Mouse (Mus musculus): Measurements from ENCODE around the gene Chrm4. TPM values are rescaled to one million over a fixed set of nuclear protein-coding genes. Genes with fewer than 3 reads are reported as not detected.
A peak's percentile ranks its signal among the peaks of the same experiment; 100 is the strongest.

Gene Chrm4
- polyA plus RNA-seq, 1 experiment from 2014 or later = 0.56 TPM

DNA sequence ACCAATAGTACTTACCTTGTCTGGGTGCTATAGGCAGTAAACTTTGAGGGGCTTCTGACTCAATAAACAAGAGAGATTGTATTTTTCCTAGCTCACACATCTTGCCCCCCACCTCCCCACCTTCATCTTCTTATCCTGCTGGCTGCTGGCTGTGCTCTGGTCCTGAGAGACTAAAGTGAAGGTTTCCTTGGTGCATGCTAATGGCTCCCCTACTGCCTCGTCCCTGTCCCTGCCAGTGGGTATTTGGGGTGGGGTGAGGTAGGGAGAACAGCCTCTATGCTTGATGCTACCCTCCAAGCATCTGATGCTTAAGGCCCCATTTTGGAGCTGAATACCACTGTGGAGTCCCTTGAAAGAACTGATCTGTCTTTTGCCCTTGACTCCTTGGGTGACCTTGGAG lies 2.3 kb upstream of the Chrm4 start:
- H3K4me1 ChIP-seq = peaks cover 35% of the 10 kb centered on the region

DNA sequence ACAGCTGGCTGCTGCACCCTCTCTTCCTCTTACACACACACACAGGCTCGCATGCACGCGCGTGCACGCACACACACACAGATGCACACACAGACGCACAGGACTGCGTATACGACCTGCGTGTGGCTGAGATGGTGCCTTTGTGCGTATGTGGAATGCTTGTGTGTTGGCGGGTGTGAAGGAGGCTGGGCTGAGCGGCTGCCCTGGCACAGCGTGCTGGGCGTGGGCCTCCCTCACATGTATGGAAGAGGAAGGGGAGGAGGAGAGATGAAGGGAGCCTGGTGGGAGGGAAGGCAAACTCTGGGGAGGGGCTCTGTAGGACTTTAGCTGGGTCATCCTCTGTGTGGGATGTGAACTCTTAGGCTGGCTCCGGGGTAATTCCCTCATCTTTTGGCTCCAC lies 1.6 kb upstream of the Chrm4 start:
- ATAC-seq (ENCODE audit: low FRiP score, low read depth) = no peak
- peaks cover 65% of the 10 kb centered on the region for H3K27me3 ChIP-seq
- H3K36me3 ChIP-seq = no peaks in the 10 kb centered on the region
- no peak overlapping the region for H3K9ac ChIP-seq (replicated peaks)
- H3K4me1 ChIP-seq = peaks cover 41% of the 10 kb centered on the region
- no peaks in the 10 kb centered on the region for H3K9me3 ChIP-seq
- no peak overlapping the region for H3K4me2 ChIP-seq (replicated peaks)
- H3K27ac ChIP-seq (replicated peaks) = no peak overlapping the region
- no peak overlapping the region for H3K4me3 ChIP-seq
- 90% methylated on average over 15 of the region's 15 CpGs for WGBS

More for the DNA sequence above, 2.3 kb upstream of the Chrm4 start:
- Histone ChIP-seq H3K9me3 (no peaks in the 10 kb centered on the region), H3K9ac (replicated peaks) (no peak overlapping the region), H3K27ac (replicated peaks) (no peak overlapping the region), H3K4me3 (no peak overlapping the region), H3K27me3 (peaks cover 72% of the 10 kb centered on the region), H3K4me2 (replicated peaks) (no peak overlapping the region), H3K36me3 (no peaks in the 10 kb centered on the region)
- no peak for ATAC-seq (ENCODE audit: low FRiP score, low read depth)
- WGBS = 67% methylated on average over 1 of the region's 1 CpGs

DNA sequence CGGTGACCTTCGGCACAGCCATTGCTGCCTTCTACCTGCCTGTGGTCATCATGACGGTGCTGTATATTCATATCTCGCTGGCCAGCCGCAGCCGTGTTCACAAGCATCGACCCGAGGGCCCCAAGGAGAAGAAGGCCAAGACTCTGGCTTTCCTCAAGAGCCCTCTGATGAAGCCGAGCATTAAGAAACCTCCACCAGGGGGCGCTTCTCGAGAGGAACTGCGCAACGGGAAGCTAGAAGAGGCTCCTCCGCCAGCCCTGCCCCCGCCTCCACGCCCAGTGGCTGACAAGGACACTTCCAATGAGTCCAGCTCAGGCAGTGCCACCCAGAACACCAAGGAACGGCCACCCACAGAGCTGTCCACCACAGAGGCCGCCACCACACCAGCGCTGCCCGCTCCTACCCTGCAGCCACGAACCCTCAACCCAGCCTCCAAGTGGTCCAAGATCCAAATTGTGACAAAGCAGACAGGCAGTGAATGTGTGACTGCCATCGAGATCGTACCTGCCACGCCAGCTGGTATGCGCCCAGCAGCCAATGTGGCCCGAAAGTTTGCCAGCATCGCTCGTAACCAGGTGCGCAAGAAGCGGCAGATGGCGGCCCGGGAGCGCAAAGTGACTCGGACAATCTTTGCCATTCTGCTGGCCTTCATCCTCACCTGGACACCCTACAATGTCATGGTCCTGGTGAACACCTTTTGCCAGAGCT lies 931 bp downstream of the Chrm4 start:
- H3K4me2 ChIP-seq (replicated peaks) = peak overlapping the region; percentile 12
- H3K9me3 ChIP-seq = no peaks in the 10 kb centered on the region
- no peak overlapping the region for H3K27ac ChIP-seq (replicated peaks)
- no peak overlapping the region for H3K9ac ChIP-seq (replicated peaks)
- 49% methylated on average over 34 of the region's 34 CpGs for WGBS
- peaks cover 46% of the 10 kb centered on the region for H3K4me1 ChIP-seq
- H3K4me3 ChIP-seq = no peak overlapping the region
- H3K36me3 ChIP-seq = no peaks in the 10 kb centered on the region
- no peak for ATAC-seq (ENCODE audit: low FRiP score, low read depth)
- H3K27me3 ChIP-seq = peaks cover 39% of the 10 kb centered on the region

DNA sequence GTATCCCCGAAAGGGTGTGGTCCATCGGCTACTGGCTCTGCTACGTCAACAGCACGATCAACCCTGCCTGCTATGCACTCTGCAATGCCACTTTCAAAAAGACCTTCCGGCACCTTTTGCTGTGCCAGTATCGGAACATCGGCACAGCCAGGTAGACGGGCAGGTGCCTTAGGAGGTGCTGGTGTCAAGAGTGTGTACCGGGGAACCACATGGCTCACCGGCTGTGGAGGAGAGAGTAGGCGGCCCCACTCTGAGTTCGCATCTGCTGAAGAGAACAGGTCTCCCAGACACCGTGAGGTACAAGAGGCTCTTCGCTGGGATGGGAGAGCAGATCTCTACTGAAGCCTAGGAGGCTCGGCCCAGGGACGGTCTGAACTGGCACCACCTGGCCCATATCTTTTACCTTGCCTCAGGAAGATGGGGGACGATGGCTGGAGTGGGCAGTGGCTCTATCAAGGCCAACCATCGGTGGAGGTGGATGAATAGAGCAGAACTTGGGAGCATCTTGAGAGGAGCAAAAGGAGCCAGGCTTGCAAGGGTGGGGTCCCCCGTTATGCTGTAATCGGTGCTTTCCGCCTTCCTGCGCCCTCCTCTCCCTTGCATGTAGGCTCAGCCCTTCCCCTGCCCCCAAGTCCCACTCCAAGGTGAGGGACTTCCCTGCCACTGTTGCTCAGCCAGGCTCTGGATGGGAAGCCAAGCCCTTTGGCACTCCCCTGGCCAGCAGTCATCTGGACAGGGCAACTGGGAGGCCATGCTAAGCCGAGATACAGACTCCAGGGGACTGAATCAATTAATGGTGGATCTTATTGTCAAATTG lies 1.7 kb downstream of the Chrm4 start:
- H3K9ac ChIP-seq (replicated peaks) = no peak overlapping the region
- 76% methylated on average over 23 of the region's 23 CpGs for WGBS
- H3K4me2 ChIP-seq (replicated peaks) = no peak overlapping the region
- H3K27ac ChIP-seq (replicated peaks) = 0 out of 2 replicates have a peak overlapping the region, but pooled peaks have one; percentile 20
- no peak for ATAC-seq (ENCODE audit: low FRiP score, low read depth)
- peaks cover 46% of the 10 kb centered on the region for H3K4me1 ChIP-seq
- H3K9me3 ChIP-seq = no peaks in the 10 kb centered on the region
- no peaks in the 10 kb centered on the region for H3K36me3 ChIP-seq
- H3K4me3 ChIP-seq = no peak overlapping the region
- peaks cover 32% of the 10 kb centered on the region for H3K27me3 ChIP-seq

DNA sequence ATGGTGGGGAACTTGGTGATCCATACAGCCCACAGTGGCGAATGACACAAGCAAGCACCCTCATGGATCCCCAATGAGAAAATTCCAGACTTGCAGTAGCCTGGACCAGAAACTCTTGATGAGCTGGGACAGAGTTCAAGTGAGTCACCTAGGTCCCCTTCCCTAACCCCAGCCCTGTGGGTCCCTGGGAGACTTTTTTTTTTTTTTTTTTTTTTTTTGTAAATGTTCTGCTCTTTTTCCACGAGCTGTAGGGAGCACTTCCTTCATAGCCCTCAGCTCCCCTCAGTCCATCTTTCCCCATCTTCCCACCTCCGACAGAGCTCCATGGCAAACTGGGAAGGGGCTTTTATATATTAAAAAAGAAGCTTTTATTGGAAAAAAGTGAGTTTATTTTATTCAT lies 2.4 kb downstream of the Chrm4 start:
- H3K4me1 ChIP-seq = peaks cover 44% of the 10 kb centered on the region
- H3K9me3 ChIP-seq = no peaks in the 10 kb centered on the region
- ATAC-seq (ENCODE audit: low FRiP score, low read depth) = no peak
- 0 out of 2 replicates have a peak, but pooled peaks cover under 1% of the 10 kb centered on the region for H3K36me3 ChIP-seq
- H3K4me3 ChIP-seq = peak overlapping the region; percentile 76
- peak overlapping the region; percentile 94 for H3K9ac ChIP-seq (replicated peaks)
- H3K27ac ChIP-seq (replicated peaks) = peak overlapping the region; percentile 94; the same call in 1 of the 2 replicates
- H3K27me3 ChIP-seq = peaks cover 25% of the 10 kb centered on the region
- WGBS = 51% methylated on average over 3 of the region's 3 CpGs
- peak overlapping the region; percentile 75 for H3K4me2 ChIP-seq (replicated peaks)

DNA sequence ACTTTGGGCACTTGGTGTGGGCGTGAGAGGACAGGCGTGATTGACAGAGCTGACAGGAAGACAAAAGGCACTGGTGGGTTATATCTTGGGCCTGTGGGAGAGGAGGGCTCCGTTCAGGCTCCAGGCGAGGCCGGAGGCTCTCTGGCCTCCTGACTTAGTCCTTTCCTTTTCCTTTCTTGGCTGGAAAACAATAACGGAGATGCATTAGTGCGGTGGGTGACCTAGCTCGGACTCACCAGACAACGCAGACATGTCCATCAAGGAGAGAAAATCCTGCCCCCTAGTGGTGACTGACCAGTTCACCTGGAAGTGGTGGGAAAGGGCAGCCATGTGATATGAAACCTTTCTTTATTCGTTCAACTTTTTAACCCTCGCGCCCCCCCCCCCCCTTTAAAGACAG lies 2.9 kb downstream of the Chrm4 start:
- peaks cover 44% of the 10 kb centered on the region for H3K4me1 ChIP-seq
- H3K27ac ChIP-seq (replicated peaks) = peak overlapping the region; percentile 94
- no peak for ATAC-seq (ENCODE audit: low FRiP score, low read depth)
- peaks cover 5% of the 10 kb centered on the region; the same call in 1 of the 2 replicates for H3K36me3 ChIP-seq
- H3K9ac ChIP-seq (replicated peaks) = peak overlapping the region; percentile 94
- WGBS = 6% methylated on average over 12 of the region's 12 CpGs
- H3K4me3 ChIP-seq = peak overlapping the region; percentile 76
- peaks cover 20% of the 10 kb centered on the region for H3K27me3 ChIP-seq
- H3K9me3 ChIP-seq = no peaks in the 10 kb centered on the region
- peak overlapping the region; percentile 75 for H3K4me2 ChIP-seq (replicated peaks)

DNA sequence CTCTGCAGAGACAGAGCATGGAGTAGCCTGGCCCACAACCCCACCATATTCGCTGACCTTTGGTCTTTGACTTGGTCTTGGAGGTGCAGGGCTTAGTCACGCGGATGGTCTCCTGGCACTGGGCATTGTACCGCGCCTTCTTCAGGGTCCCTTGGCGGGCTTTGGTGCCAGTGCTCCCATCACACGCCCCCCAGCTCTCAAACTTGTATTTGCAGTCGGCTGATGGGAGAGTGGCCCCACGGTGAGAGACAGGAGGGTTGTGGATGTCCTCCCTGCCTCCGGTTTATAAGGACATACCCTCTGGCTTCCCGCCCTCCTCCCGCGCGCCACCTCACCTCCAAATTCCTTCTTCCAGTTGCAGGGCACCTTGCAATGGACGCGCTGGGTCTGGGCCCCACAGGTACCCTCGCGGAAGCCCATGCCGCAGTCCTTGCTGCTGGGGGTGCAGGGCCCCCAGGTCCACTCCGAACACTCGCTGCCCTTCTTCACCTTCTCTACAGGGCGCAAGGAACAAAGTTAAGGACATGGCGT lies 3.8 kb downstream of the Chrm4 start:
- Histone ChIP-seq H3K4me3 (peak overlapping the region; percentile 76), H3K36me3 (peaks cover 14% of the 10 kb centered on the region; the same call in 1 of the 2 replicates), H3K27ac (replicated peaks) (peak overlapping the region; percentile 94), H3K9ac (replicated peaks) (peak overlapping the region; percentile 94), H3K4me1 (peaks cover 44% of the 10 kb centered on the region), H3K9me3 (no peaks in the 10 kb centered on the region), H3K4me2 (replicated peaks) (peak overlapping the region; percentile 75), H3K27me3 (peaks cover 11% of the 10 kb centered on the region; the same call in 1 of the 2 replicates)
- peak; percentile 0; the same call in 1 of the 2 replicates for ATAC-seq (ENCODE audit: low FRiP score, low read depth)
- WGBS = 1% methylated on average over 23 of the region's 23 CpGs

DNA sequence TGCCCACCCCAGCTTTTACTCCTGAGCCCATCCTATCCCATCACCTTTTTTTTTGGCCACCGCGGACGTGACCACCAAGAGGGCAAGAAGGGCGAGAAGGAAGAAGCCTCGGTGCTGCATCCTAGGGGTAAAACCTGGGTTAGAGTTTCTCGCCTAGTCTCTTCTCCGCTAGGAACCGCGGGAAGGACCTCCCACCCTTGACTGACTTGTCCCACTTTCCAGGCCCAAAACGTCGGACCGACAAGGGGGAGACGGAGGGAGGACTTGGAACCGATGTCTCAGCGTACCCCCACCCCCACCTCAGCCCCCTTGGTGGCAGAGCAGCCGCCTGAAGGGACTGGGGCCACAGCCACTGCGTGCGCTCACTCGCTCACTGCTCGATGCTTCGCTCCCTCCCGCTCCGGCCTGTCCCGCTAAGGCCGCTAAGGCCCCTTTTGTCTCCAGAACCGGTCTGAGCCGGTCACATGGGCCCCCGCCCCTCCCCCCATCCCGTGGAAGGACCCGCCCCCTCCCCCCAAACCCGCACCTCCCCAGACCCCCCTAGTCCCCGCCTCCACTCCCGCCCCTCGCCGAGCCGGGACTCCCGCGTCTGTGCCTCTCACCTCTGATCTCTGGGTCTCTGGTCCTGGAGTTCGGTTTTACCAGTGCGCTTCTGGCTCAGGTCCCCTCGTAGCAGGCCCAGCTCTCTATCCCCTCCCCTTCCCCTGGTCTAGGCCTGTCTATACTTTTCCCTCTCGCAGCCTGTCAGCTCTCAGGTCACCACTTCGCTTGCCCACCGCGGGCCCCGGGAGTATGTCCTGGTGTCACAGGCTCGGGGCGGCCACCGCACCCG lies 4.5 kb downstream of the Chrm4 start:
- Histone ChIP-seq H3K9me3 (no peaks in the 10 kb centered on the region), H3K4me2 (replicated peaks) (peak overlapping the region; percentile 75), H3K4me3 (peak overlapping the region; percentile 76), H3K36me3 (peaks cover 21% of the 10 kb centered on the region), H3K27ac (replicated peaks) (peak overlapping the region; percentile 94), H3K4me1 (peaks cover 44% of the 10 kb centered on the region), H3K27me3 (peaks cover 6% of the 10 kb centered on the region; the same call in 1 of the 2 replicates), H3K9ac (replicated peaks) (peak overlapping the region; percentile 94)
- WGBS = under 1% methylated on average over 49 of the region's 50 CpGs
- peak; percentile 85 for ATAC-seq (ENCODE audit: low FRiP score, low read depth)

DNA sequence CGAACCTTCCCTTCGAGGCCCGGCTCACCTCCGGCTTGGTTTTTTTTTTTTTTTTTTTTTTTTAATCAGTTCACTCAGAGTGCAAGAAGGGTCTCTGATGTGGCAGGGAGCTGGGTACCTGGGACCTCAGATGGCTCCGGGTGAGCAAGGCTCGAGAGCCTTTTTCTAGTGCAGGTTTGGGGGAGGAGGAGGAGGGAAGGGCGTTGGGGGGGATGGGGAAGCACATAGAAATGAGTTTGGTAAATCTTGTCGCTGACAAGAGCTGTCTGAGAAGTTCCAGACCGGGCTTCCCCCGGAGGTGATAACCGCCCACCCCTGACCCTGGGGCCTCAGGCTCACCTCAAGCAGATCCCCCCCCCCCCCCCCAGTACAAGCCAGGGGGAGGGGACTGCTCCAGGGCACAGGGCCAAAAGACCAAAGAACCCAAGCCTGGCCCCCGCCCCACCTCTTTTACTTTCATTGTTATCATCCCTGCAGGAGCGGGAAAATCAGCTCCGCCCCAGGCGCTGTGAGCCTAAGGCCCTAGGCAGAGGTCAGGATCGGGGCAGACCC lies 5.2 kb downstream of the Chrm4 start, which contains the start of gene Mdk:
Gene Mdk, minus strand, starts transcription at position 138 of the 552 bp plus-strand sequence.
- Histone ChIP-seq H3K27ac (replicated peaks) (peak within 1 kb of the TSS; percentile 94), H3K4me3 (peak within 1 kb of the TSS; percentile 76), H3K36me3 (peaks cover 27% of the 10 kb centered on the region), H3K4me2 (replicated peaks) (peak within 1 kb of the TSS; percentile 75), H3K9me3 (no peaks in the 10 kb centered on the region), H3K4me1 (peaks cover 44% of the 10 kb centered on the region), H3K27me3 (peaks cover 4% of the 10 kb centered on the region; the same call in 1 of the 2 replicates), H3K9ac (replicated peaks) (peak within 1 kb of the TSS; percentile 94)
- peak; percentile 12 for ATAC-seq (ENCODE audit: low FRiP score, low read depth)
- WGBS = 2% methylated on average over 15 of the region's 16 CpGs

DNA sequence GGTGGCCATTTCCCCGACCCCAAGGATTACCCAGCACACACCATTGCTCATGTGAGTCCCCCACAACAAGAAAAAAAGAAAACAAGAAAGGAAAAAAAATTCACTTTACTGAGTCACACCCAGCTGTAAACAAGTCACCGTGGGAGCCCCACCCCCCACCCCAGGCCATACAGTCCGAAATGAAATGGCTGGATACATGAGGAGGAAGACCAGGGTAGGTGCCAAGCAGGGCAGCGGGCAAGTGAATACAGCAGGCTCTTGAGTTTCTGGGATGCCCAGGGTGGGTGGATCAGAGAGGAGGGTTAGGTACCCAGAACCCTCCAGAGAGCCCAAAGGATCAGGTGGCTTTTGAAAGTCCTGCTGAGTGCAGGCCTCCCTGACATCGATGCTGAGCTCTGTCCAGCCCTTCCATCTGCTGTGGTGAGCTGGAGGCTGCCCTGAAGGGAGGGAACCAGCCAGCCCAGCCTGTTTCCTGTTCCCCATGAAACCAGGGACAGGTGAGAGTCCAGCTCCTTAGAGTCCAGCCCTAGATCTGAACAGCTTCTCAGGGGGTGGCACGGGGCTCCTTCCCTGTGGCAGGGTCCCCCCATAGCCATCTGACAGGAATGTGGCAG lies 5.8 kb downstream of the Chrm4 start:
- WGBS = 7% methylated on average over 6 of the region's 6 CpGs
- Histone ChIP-seq H3K36me3 (peaks cover 33% of the 10 kb centered on the region), H3K9ac (replicated peaks) (peak overlapping the region; percentile 46; the same call in 1 of the 2 replicates), H3K27me3 (peaks cover 3% of the 10 kb centered on the region; the same call in 1 of the 2 replicates), H3K9me3 (no peaks in the 10 kb centered on the region), H3K27ac (replicated peaks) (peak overlapping the region; percentile 94), H3K4me2 (replicated peaks) (peak overlapping the region; percentile 75), H3K4me3 (no peak overlapping the region), H3K4me1 (peaks cover 44% of the 10 kb centered on the region)
- no peak for ATAC-seq (ENCODE audit: low FRiP score, low read depth)

All from midbrain, embryonic 12.5 days (tissue).